Mouse (Mus musculus) natural killer cell, adult 2 months (primary cell): ENCODE measurements around the gene Gmpr.
A peak's percentile ranks its signal among the peaks of the same experiment; 100 is the strongest.

ENCODE experiments used
- DNase-seq, 2 experiments: peaks; one replicate each; pipeline ENCODE4 v3.0.0; 2022; ENCODE audit warnings: low spot score in 2 of 2

Gmpr gene

GRCm38 (mm10) chr13:45538532-45539204, 31.4 kb downstream of the Gmpr start:
- DNase-seq: peak in 1 of 2 experiments; percentile 7

GRCm38 (mm10) chr13:45539205-45539568, 31.9 kb downstream of the Gmpr start:
- DNase-seq: peak; percentile 31 to 41

- DNase-seq: no peak
Observed at GRCm38 (mm10) chr13:45545974-45546373, 38.7 kb downstream of the Gmpr start.

- DNase-seq: no peak
Observed at GRCm38 (mm10) chr13:45546946-45547345, 39.7 kb downstream of the Gmpr start.

DNA sequence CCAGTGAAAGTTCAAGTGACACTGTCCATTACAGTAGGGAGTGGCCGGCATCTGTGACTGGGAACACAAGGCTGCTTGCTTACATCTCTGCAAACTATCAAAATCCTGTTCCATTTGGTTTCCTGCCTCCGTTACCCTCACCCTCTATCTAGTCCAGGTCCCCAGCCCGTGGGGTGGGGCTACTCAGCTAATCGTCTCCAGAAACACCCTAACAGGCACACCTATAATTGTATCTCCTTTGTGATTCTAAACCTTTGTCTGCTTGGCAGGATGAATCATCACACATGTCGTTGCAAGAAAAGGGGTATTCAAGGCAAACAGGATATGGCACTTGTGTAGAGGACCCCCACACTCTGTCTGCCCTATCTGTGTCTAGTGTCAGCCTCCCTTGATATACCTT, 40.3 kb downstream of the Gmpr start:
- DNase-seq: no peak

GRCm38 (mm10) chr13:45553674-45554073, 46.4 kb downstream of the Gmpr start:
- no peak for DNase-seq

DNA sequence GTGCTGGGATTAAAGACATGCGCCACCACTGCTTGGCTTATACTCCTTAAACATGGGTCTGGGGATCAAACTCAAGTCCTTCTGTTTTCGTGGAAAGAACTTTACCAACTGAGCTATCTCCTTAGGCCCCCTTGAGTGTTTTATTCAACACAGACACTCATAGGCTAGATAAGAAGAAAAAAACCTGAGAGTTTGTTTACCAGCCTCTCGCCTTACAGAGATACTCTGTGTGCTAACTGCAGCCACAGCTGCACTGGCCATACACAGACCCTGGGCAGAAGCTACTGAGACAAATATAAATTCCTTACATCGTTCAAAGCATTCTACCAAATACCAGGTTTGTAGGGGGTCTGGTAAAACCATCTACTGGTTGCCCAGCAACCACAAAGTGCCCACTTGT, 51.1 kb downstream of the Gmpr start:
- no peak for DNase-seq

GRCm38 (mm10) chr13:45559258-45559657, 52.0 kb downstream of the Gmpr start:
- no peak for DNase-seq

DNA sequence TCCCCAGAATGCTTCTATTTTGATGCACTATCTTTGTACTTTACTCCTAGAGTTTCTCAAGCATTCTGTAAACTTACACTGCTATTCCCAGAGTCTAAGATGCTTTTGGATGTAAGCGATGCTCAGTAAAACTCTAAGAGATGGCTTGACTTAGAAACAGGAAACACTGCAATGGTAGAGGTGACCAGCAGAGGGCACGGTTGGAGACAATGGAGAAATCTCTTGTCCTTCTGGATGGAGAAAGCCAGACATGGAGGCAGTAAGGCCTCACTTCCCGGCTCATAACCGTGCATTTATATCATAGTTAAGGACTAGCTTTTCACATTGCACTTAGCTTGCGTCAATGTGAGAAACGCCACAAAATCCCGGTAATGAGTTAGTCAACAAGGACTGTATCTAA, 53.3 kb downstream of the Gmpr start:
- no peak for DNase-seq

GRCm38 (mm10) chr13:45562011-45562410, 54.8 kb downstream of the Gmpr start:
- DNase-seq: no peak

GRCm38 (mm10) chr13:45564946-45565345, 57.7 kb downstream of the Gmpr start:
- no peak for DNase-seq

DNA sequence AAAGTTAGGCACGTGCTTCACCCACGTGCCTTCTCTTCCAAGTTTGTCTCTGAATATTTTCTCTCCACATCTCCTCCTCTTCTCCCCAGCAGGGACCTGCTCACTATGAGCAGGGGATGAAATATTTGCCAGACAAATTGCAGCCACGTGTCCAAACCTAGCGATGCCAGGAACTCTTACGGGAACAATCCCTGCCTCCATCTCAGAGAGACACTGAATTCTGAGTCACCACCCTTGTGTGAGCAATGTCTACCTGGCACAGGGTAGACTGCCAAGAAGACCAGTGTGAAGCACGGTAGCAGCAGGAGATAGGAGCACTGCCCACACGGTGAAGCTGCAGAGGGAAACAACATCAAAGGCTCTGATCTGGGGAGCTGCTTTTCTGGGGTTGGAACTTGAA, 62.7 kb downstream of the Gmpr start:
- no peak for DNase-seq

DNA sequence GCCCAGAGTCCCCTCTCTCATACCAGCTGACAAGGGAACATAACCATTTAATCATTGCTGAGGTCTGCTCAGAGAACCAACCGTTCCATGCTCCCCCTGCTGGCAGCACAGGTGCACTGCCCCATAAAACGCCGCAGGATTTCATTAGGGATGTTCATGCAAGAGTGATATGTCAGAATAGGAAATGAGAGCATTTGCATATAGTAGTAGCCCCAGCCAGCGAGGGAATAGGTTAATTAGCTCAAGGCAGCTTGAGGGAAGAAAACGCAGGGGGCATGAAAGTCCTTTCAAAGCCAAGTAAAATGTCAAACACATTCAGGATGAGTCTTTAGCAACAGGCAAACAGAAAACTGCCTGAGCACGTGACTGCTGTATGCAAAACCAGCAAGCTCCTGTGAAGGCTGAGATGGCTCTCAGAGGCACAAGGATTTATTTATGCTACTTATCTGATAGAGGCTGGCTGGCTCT, 64.6 kb downstream of the Gmpr start:
- peak; percentile 39 to 71 for DNase-seq

DNA sequence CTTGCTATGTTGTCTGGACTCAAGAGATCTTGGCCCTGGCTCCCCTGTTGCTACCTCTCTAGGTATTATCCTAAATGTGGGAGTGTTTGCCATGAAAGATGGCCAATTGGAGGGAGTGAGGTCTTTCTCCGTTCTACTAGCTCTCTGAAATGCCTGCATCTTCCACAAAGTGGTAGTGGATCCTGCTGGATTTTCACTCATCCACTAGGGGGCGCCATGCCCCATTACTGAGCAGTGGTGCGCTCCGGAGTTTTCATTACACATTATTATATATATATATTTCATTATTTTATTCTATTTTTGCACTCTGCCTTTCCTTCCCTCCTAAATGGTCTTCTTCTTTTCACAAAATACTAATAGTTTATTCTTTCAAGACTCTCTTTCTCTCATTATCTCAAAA, 65.5 kb downstream of the Gmpr start:
- peak; percentile 11 to 40 for DNase-seq

GRCm38 (mm10) chr13:45576185-45576584, 68.9 kb downstream of the Gmpr start:
- no peak for DNase-seq

GRCm38 (mm10) chr13:45577366-45577765, 70.1 kb downstream of the Gmpr start:
- no peak for DNase-seq

DNA sequence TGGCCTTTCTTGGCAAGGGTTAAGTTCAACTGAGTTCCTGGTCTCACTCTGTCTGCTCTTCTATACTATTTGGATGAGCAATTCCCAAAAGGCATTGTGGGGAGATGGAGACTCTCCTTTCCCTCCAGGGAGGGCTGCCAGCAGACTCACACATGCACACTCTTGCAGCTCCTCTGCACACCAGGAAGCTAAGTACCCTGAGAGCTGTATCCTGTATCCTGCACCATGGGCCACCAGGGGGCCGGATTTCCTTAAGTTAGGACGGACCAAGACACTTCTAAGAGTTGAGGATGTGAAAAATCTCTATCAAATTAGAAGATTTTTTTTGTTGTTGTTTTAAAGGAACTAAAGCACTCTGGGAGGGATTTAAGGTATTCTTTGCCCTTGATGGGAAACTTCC, 70.5 kb downstream of the Gmpr start:
- DNase-seq: no peak

DNA sequence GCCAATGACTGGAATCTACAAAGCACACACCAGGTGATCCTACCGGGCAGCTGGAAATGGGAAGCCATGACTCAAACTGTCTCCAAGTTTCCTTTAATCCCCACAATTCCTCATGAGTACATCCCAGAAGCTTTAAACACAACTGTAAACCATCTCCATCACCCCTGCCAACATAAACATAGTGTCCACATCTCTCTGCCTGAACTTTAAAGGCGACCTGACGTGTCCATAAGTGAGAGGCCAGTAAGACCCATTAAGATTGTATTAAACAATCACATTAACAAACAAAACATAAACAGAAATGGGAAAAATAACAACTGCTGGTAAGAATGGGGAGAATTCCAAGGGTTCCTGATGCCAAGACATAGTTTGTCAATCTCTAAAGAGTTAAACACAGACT, 72.5 kb downstream of the Gmpr start:
- DNase-seq: no peak

GRCm38 (mm10) chr13:45582294-45582693, 75.0 kb downstream of the Gmpr start:
- DNase-seq: no peak

DNA sequence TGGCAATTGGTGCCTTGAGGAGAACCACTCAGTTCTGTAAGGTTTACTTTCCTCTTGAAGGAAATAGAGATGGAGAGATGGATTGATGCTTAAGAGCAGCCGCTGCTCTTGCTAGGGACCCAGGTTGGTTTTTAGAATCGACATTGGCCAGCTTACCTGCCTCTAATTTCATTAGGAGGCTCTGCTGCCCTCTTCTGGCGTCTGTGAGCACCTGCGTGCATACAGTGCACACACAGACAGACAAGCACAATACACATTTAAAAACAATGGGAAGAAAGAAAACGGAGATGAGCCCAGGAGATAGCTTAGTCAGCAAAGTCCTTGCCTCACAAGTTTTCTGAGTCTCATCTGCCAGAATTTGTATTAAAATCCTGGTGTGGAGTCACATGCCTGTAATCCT, 75.8 kb downstream of the Gmpr start:
- DNase-seq: no peak

GRCm38 (mm10) chr13:45590898-45591297, 83.7 kb downstream of the Gmpr start:
- no peak for DNase-seq

GRCm38 (mm10) chr13:45593914-45594313, 86.7 kb downstream of the Gmpr start:
- DNase-seq: no peak

GRCm38 (mm10) chr13:45595416-45595815, 88.2 kb downstream of the Gmpr start:
- no peak for DNase-seq

DNA sequence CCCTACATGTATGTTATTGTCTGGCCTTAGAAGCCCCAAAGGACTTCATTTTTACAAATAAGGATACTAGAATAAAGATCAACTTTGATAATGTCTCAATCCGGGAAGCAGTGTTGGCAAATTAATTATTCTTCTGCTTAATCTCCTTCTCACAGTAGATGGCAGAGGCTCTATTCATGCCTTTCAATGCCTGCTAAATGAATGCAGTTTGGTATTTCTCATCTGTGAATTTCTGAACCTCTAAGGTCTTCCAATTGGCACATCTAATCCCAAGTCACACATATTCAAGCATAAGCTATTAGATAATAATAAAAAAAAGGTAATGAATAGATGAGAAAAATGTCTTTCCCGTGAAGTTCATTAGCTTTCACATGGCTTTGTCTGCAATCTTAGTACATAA, 92.6 kb downstream of the Gmpr start:
- DNase-seq: no peak
